Mouse (Mus musculus) stomach, postnatal 0 days (tissue): ENCODE measurements at regions not wholly inside any gene's neighbourhood (a gene's known extent, or its start where the extent isn't known, plus 50 kb on each side); places are given as distances from the start of the nearest gene placed in this dataset.

ENCODE experiments used
- CTCF ChIP-seq: IDR thresholded peaks from 2 replicates; pipeline ENCODE4 v1.5.1; 2016; ENCODE audit warnings: antibody characterized with exemption, low read depth, mild to moderate bottlenecking, moderate library complexity
- EP300 ChIP-seq: optimal IDR thresholded peaks from 2 replicates; pipeline ENCODE3; 2016; ENCODE audit warnings: antibody characterized with exemption

DNA sequence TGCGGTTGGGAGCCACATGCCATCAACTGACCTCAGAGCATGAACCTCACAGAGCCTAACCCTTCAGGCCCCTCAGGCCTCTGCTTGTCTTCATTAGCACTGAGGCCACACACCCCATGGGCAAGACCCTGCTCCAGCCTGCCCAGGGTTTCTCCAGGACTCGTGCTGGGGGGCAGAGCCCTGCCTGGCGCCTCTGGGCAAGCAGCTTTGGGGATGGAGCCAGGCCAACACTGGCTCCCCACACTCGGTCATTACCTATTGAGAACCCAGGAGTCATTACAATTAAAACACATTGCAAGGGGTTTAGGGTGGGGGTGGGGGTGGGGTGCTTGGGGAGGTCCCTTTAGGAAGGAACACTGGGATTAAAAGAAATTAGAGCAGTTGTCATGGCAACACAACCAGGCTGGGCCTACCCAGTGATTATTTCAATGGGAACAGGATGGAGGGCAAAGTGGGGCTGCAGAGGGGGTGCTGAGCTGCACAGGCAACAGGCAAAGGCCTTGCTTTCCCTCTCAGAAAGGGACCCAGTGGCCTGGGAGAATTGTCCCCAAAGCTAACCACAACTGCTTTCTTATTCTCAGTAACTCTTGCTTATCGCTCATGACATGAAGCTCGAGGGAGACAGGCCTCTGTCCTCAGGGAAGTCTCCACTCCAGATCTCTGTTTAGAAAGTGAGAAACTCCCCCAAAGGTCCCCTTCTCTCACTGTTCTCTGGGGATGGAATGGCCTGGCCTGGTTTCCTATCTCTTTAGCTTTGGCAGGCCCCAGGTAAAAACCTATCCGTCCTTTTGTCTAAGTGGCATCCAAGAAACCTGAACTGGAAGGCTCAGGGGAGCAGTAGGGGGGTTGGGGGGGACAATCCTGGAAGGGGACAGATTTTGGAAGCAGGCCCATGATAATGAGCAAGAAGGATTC lies 235.0 kb downstream of the Sox9 start:
- TF ChIP-seq CTCF (no peak), EP300 (no peak)
